Mouse (Mus musculus) T-cell, adult 66 days (primary cell): Measurements from ENCODE around the gene 9930104L06Rik. TPM values are rescaled to one million over a fixed set of nuclear protein-coding genes. Genes with fewer than 3 reads are reported as not detected.

Experiments
- total RNA-seq, 2 experiments: library from RNA; stranded (reverse); gene quantifications; 3 replicates in 1 of 2; 4 replicates in 1 of 2; pipeline ENCODE4 v1.2.4; 2023

The 9930104L06Rik gene
- 10 to 100 TPM; 21.1 to 21.9 TPM for total RNA-seq

GRCm38 (mm10) chr4:124936613-124937471 lies at the start of gene 9930104L06Rik:
Gene 9930104L06Rik (plus strand): TSS chr4:124937048.

DNA sequence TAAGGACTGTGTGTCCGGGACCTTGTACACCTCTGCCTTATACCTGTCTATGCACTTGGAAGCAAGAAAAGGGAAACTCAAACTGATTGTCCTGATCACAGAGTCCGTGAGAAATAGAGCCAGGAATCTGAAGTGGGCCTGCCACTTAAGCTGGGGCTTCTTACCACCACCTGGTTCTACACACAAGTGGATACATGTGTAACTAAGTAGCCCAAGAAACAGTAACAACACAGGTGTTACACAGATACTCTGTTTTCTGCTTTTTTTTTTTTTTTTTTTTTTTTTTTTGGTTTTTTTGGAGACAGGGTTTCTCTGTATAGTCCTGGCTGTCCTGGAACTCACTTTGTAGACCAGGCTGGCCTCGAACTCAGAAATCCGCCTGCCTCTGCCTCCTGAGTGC lies 2.4 kb downstream of the 9930104L06Rik start, which contains the start of gene Cdca8:
Cdca8 (minus strand) TSS at position 101 of the 400 bp plus-strand sequence.

DNA sequence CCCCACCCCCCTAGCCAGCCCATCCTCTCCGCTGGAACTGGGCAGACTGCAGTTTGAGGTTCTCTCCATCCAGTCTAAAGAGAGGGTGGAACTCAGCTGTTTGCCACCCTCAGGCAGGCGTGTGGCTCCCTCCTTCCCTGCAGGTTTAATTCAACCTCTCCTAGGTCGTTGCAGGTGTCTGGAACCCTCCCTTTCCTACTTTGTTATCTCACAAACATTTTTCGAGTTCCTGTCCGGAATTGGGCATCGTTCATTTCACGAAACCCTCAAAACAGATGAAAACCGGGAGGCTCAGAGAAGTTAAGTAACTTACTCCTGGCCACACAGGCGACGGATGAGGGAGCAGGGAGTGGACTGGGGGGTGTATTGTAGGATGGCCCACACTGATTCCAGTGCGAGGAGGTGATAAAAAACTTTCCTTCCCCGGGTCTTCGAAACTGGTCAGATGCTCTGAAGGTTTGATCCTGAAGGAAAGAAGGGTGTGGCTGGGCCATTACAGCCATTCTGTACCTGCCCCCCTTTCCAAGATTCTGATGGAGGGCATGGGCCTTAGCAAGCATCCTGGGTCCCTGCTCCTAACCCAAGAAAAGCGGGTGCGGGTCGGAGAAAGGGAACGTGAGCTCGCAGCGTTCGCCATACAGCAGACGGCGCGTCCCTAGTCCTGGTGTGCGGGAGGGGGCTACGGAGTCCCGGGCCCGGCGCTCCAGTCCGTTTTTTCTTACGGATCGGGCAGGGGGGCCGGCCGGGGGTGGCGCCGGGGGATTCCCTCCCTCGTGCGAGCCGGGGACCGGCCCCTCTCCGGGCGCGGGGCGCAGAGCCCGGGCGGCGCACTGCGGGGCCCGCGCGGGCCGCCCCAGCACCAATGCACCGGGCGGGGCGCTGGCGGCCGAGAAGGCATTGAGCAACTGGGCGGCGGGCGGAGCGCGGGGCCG lies 49.1 kb downstream of the 9930104L06Rik start, which contains the start of gene Rspo1:
Rspo1 (plus strand) TSS at position 760 of the 932 bp plus-strand sequence.

Other genes starting within 250 kb of the 9930104L06Rik start
- 10 to 100 TPM; 23.7 to 24.7 TPM for gene Utp11, start 243.4 kb upstream of the 9930104L06Rik start, total RNA-seq
- gene Fhl3, start 236.3 kb upstream of the 9930104L06Rik start, total RNA-seq: 10 to 100 TPM; 21.2 to 22.7 TPM
- 10 to 100 TPM; 60.4 to 68.1 TPM for gene Sf3a3, start 222.3 kb upstream of the 9930104L06Rik start, total RNA-seq
- gene Inpp5b, start 195.2 kb upstream of the 9930104L06Rik start, total RNA-seq: 100 to 1,000 TPM in 1 of 2 experiments, 10 to 100 TPM in 1; 80.5 to 104 TPM
- 10 to 100 TPM; 33.5 to 40.3 TPM for gene Mtf1, start 134.9 kb upstream of the 9930104L06Rik start, total RNA-seq
- 100 to 1,000 TPM; 111 to 120 TPM for gene Yrdc, start 86.4 kb upstream of the 9930104L06Rik start, total RNA-seq
- 10 to 100 TPM; 21.6 to 26.9 TPM for gene 1110065P20Rik, start 85.9 kb upstream of the 9930104L06Rik start, total RNA-seq
- gene Maneal, start 74.9 kb upstream of the 9930104L06Rik start, total RNA-seq: 1 to 10 TPM; 4.8 to 5.1 TPM
- gene Epha10, start 56.1 kb upstream of the 9930104L06Rik start, total RNA-seq: not detected
- 1 to 10 TPM; 4.2 to 9.0 TPM for gene Cdca8, start 2.3 kb downstream of the 9930104L06Rik start, total RNA-seq
- gene Rspo1, start 49.4 kb downstream of the 9930104L06Rik start, total RNA-seq: not detected
- 10 to 100 TPM; 81.0 to 90.1 TPM for gene Gnl2, start 79.5 kb downstream of the 9930104L06Rik start, total RNA-seq
- not detected for gene Dnali1, start 128.7 kb downstream of the 9930104L06Rik start, total RNA-seq
- gene Snip1, start 129.6 kb downstream of the 9930104L06Rik start, total RNA-seq: 10 to 100 TPM; 49.1 to 56.6 TPM
- gene Meaf6, start 148.1 kb downstream of the 9930104L06Rik start, total RNA-seq: 10 to 100 TPM; 43.7 to 47.9 TPM
- 100 to 1,000 TPM; 163 to 205 TPM for gene Zc3h12a, start 190.8 kb downstream of the 9930104L06Rik start, total RNA-seq